Mouse (Mus musculus): ENCODE data around the gene Cers6. TPM values are rescaled to one million over a fixed set of nuclear protein-coding genes. Genes with fewer than 3 reads are reported as not detected.

Cers6 gene
- polyA plus RNA-seq, 1 experiment from 2014 or later, result 18.7 TPM

DNA sequence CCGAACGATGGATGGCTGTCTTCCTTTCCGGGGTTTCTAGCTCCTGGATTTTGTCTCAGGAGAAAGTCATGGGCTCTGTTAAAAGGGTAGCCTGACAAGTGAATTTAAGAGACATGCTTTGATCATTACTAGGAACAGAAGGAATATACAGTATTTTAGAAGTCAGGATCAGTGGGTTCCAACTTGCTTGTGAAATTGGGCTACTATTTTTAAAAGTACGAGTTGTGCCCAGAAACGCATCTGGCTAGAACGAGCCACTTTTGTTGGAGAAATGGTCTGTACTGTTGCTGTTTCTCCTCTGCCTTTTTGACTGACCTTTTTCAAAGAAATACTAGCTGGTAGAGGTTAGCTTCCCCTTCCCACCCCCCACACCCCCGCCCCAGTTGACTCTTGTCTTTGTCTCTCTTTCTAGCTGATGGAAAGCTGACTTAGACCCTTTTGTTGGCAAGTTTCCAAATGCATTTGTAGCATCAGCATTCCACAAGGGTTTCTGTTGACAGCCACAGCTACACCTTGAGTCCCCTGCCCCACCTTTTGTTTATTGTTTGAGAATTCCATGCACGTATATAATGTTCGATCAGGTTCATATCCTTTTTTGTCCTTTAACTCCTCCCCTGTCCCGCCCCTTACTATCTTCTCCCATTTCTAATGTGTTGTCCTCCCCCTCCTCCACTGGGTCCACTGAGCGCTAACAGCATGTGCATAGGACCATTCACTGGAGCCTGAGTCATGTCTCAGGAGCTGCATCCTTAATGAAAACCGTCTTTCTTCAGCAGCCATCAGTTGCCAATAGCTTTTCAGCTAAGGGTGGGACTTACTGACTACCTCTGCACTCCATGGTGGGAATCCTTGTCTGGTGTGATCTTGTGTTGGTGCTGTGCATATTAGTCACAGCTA, 50.6 kb downstream of the Cers6 start:
- Histone ChIP-seq H3K27me3 (ENCODE audit: low read depth, poor library complexity, severe bottlenecking) (no peaks in the 10 kb centered on the region), H3K4me1 (no peaks in the 10 kb centered on the region), H3K9me3 (replicated peaks) (no peaks in the 10 kb centered on the region), H3K27ac (replicated peaks) (no peak overlapping the region), H3K4me3 (no peak overlapping the region), H3K36me3 (no peaks in the 10 kb centered on the region)
- whole genome bisulfite sequencing, result 90% methylated on average over 12 of the region's 12 CpGs
- no peak for DNase-seq (ENCODE audit: low spot score)

DNA sequence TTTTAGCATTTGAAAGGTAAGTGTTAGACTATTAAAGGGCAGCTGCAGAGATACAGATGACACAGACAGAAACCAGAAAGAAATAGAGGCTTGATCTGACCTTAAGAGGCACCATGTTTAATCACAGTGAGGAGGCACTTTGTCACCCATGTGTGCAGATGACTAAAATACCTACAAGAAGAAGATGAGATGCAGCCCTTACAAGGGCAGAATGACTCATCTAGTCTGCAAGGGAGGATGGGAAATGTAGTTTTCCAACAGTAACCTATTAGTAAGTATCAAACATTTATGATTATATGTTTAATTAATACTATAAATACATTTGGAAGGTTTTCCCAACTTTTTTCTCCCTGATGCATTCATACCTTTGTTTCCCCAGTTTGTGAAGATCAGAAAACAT, 54.5 kb downstream of the Cers6 start:
- no peak for DNase-seq (ENCODE audit: low spot score)
- Histone ChIP-seq H3K36me3 (no peaks in the 10 kb centered on the region), H3K9me3 (replicated peaks) (no peaks in the 10 kb centered on the region), H3K4me3 (no peak overlapping the region), H3K27ac (replicated peaks) (no peak overlapping the region), H3K4me1 (no peaks in the 10 kb centered on the region), H3K27me3 (ENCODE audit: low read depth, poor library complexity, severe bottlenecking) (no peaks in the 10 kb centered on the region)

DNA sequence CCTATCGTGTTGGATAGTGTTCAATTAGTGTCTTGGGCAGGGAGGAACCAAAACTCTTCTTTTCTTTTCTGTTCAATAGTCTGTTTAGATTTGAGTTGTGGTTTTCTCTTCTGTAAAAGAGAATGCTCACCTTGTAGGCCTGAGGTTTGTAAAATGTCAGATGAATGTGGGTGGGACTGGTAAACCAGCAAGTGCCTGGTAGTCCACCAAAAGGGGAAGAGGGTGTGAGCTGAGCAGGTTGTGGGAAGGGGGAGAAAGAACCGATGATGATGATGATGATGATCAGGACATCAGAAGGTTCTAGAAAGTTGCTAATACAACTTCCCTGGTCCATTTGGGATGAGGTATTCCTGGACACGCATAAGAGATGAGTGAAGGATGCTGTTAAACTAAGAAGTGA, 55.1 kb downstream of the Cers6 start:
- Histone ChIP-seq H3K27me3 (ENCODE audit: low read depth, poor library complexity, severe bottlenecking) (no peaks in the 10 kb centered on the region), H3K4me3 (no peak overlapping the region), H3K27ac (replicated peaks) (no peak overlapping the region), H3K9me3 (replicated peaks) (no peaks in the 10 kb centered on the region), H3K36me3 (no peaks in the 10 kb centered on the region), H3K4me1 (no peaks in the 10 kb centered on the region)
- WGBS, result 91% methylated on average over 3 of the region's 3 CpGs
- DNase-seq (ENCODE audit: low spot score), result no peak

DNA sequence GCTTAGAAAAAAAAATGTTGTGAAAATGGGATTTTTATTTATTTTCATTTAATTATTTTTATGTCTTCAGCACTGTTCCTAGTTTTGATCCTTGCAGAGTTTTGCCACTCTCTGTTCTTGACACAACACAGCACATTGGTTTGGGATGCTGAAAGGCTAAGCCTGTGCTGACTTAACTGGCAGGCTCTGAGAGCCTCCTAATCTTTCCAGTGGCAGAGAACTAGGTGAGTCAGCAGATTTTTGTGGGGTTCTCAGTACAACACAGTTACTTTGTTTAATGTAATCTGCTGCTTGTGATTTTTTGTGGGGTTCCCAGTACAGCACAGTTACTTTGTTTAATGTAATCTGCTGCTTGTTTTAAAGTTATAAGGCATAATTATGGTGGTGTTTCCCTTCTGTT, 55.8 kb downstream of the Cers6 start:
- H3K9me3 ChIP-seq (replicated peaks), result no peaks in the 10 kb centered on the region
- H3K4me3 ChIP-seq, result no peak overlapping the region
- DNase-seq (ENCODE audit: low spot score), result no peak
- H3K27ac ChIP-seq (replicated peaks), result no peak overlapping the region
- no peaks in the 10 kb centered on the region for H3K4me1 ChIP-seq
- H3K36me3 ChIP-seq, result no peaks in the 10 kb centered on the region
- H3K27me3 ChIP-seq (ENCODE audit: low read depth, poor library complexity, severe bottlenecking), result no peaks in the 10 kb centered on the region

DNA sequence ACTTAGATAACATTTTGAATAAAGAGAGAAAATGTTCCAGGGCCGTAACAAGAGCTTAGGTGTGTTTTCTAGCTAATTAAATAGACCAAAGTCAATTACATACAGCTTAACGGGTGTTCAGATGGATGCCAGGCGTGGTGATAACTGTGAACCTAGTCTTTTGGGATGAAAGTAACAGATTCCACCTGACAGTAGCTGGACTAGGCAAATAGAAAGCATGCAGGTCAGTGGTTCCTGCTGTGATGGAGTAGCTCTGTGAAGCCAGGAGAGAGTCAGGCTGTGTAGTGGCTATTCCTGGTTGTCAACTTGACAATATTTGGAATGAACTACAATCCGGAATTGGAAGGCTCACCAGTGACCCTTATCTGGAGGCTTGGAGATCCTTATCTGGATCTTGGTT, 56.3 kb downstream of the Cers6 start:
- no peak for DNase-seq (ENCODE audit: low spot score)
- 95% methylated on average over 4 of the region's 4 CpGs for WGBS
- Histone ChIP-seq H3K4me1 (no peaks in the 10 kb centered on the region), H3K4me3 (no peak overlapping the region), H3K9me3 (replicated peaks) (no peaks in the 10 kb centered on the region), H3K27ac (replicated peaks) (no peak overlapping the region), H3K36me3 (no peaks in the 10 kb centered on the region), H3K27me3 (ENCODE audit: low read depth, poor library complexity, severe bottlenecking) (no peaks in the 10 kb centered on the region)

DNA sequence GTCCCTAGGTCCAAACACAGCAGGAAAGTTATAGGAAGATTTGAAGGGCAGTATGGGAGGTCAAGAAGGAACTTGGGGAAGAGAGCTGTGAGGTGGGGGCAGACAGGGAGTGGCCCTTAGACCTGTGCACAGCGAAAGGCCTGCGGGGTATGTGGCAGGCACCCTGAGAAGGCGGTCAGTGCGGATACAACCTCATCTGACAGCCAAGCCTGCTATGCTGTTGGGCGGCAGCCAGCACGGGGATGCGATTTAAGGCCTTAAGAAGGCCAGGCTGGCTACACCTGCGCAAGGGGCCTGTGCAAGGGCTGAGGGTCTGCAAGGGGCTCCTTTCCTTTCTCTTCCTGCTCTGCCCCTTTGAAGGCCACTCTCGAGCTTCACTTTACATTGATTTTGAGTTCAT, 63.1 kb downstream of the Cers6 start:
- Histone ChIP-seq H3K9me3 (replicated peaks) (no peaks in the 10 kb centered on the region), H3K27ac (replicated peaks) (no peak overlapping the region), H3K36me3 (no peaks in the 10 kb centered on the region), H3K4me3 (no peak overlapping the region), H3K4me1 (no peaks in the 10 kb centered on the region), H3K27me3 (ENCODE audit: low read depth, poor library complexity, severe bottlenecking) (no peaks in the 10 kb centered on the region)
- WGBS, result 91% methylated on average over 9 of the region's 9 CpGs
- no peak for DNase-seq (ENCODE audit: low spot score)

DNA sequence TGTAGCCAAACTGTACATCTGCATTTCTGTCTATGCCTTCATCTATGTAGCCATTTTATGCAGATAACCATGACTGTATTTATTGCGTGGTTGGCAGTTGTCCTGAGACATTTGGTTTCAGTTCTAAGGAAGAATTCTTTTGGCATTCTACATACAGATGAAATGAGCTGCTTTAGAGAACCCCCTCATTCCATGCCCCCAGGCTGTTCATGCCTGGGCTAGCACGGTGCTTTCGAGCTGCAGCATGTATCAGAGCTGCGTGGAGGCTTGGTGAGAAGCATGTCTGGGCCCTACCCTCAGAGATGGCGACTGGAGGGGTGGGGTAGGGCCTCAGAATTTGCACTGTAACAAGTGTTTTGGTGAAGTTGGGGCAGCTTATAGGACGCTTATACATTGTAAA, 64.3 kb downstream of the Cers6 start:
- H3K4me3 ChIP-seq, result no peak overlapping the region
- WGBS, result 92% methylated on average over 6 of the region's 6 CpGs
- DNase-seq (ENCODE audit: low spot score), result no peak
- no peaks in the 10 kb centered on the region for H3K9me3 ChIP-seq (replicated peaks)
- H3K27me3 ChIP-seq (ENCODE audit: low read depth, poor library complexity, severe bottlenecking), result no peaks in the 10 kb centered on the region
- no peak overlapping the region for H3K27ac ChIP-seq (replicated peaks)
- no peaks in the 10 kb centered on the region for H3K36me3 ChIP-seq
- H3K4me1 ChIP-seq, result no peaks in the 10 kb centered on the region

DNA sequence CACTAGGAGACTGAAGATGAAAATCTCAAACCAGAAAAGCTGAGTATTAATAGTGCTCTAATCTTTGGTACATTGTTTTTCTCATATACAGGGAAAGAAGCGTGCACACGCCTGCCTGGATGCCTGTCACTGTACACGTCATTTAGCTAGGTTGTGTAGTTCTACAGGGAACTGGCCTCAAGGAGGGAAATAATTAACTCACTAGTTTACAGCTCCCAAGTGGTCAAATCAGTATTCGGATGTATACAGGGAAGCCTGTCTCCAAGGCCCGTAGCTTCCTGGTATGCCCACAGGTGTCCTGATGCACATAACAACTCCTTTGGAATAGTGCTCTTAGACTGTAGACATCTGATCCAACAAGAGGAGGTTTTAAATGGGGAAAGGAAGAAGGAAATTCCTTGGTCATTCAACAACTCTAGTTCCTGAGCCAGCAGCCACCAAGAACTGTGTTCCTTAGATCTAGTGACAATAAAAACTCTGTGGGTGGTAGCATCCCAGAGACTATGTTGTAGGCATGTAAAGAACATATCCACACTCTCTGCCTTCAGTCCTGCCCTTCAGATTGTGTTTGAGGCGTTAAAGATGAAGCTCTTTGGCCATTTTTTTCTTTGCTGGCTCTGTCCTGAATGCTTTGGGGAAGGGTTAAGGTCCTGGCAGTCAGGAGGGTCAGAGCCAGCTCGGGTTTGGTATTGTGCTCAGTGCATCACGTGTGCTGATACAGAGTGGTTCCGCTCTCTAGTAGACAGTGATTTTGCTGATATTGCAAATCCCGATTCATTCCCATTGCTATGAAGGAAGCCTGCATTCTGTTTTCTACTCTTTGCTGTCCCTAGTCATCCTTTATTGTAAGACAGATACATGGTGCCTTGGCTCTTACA, 65.9 kb downstream of the Cers6 start:
- DNase-seq (ENCODE audit: low spot score), result no peak
- Histone ChIP-seq H3K9me3 (replicated peaks) (no peaks in the 10 kb centered on the region), H3K36me3 (no peaks in the 10 kb centered on the region), H3K27ac (replicated peaks) (no peak overlapping the region), H3K4me3 (no peak overlapping the region), H3K4me1 (no peaks in the 10 kb centered on the region), H3K27me3 (ENCODE audit: low read depth, poor library complexity, severe bottlenecking) (no peaks in the 10 kb centered on the region)
- 87% methylated on average over 10 of the region's 10 CpGs for WGBS

DNA sequence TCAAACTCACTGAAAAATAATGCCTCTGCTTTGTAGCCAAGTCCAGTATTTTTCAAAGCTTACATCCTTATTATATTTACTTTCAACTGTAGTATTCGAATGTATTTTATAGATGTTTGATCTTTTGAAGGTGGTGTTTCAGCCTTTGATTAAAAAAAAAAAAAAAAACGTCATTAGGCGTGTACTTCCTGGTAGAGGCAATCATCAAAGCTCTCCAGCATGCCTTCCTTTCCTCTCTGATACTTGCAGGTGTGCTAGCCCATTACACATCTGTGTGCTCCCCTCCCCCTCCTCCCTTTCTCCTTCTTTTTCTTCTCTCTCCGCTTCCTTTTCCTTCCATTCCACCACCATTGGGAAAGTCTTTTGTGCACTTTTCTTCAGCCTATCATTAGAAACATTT, 71.0 kb downstream of the Cers6 start:
- Histone ChIP-seq H3K27me3 (ENCODE audit: low read depth, poor library complexity, severe bottlenecking) (no peaks in the 10 kb centered on the region), H3K27ac (replicated peaks) (no peak overlapping the region), H3K36me3 (peaks cover 13% of the 10 kb centered on the region), H3K4me1 (peaks cover 7% of the 10 kb centered on the region; the same call in 1 of the 2 replicates), H3K4me3 (no peak overlapping the region), H3K9me3 (replicated peaks) (no peaks in the 10 kb centered on the region)
- 75% methylated on average over 4 of the region's 4 CpGs for WGBS
- no peak for DNase-seq (ENCODE audit: low spot score)

DNA sequence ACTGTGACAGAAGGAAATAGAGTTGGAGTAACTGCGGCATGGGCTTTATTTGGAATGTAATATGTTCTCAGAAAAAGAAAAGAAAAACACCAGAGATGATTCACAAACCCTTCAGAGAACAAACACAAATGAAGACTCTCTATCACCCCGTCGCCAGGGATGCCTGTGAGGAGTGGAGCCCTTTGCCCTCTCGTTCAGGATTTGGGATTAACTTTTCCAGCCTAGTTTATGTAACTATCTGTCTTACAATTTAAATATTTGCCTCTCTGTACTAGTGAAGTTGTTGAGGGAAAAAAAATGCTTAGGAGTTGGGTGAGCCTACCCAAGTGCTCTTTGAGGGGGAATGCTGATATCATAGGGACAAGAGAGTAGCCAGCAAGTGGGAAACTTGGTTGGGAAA, 71.4 kb downstream of the Cers6 start:
- no peak overlapping the region for H3K27ac ChIP-seq (replicated peaks)
- no peaks in the 10 kb centered on the region for H3K27me3 ChIP-seq (ENCODE audit: low read depth, poor library complexity, severe bottlenecking)
- H3K4me3 ChIP-seq, result no peak overlapping the region
- peaks cover 17% of the 10 kb centered on the region for H3K36me3 ChIP-seq
- WGBS, result 66% methylated on average over 4 of the region's 4 CpGs
- no peaks in the 10 kb centered on the region for H3K9me3 ChIP-seq (replicated peaks)
- no peak for DNase-seq (ENCODE audit: low spot score)
- peaks cover 7% of the 10 kb centered on the region; the same call in 1 of the 2 replicates for H3K4me1 ChIP-seq

DNA sequence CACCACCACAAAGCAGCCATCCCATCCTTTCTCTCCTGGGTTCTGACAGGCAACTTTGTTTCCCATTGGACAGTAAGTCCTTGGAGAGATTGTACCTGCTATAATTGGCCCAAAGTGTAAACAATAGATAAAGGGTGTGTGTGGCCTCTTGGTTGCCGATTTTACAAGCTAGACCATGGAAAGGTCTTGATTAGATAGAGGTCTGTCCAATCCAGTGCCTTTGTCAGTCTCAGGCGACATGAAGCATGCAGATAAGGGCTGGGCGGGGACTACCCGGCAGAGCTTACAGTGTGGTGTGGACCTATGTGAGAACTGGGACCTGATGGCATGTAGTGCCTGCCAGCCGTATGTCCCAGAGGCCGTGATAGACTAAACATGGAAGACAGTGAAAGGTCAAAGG, 73.4 kb downstream of the Cers6 start:
- H3K36me3 ChIP-seq, result peaks cover 24% of the 10 kb centered on the region
- no peaks in the 10 kb centered on the region for H3K9me3 ChIP-seq (replicated peaks)
- no peak overlapping the region for H3K27ac ChIP-seq (replicated peaks)
- H3K27me3 ChIP-seq (ENCODE audit: low read depth, poor library complexity, severe bottlenecking), result no peaks in the 10 kb centered on the region
- H3K4me1 ChIP-seq, result peaks cover 7% of the 10 kb centered on the region; the same call in 1 of the 2 replicates
- H3K4me3 ChIP-seq, result no peak overlapping the region
- WGBS, result 88% methylated on average over 6 of the region's 6 CpGs
- no peak for DNase-seq (ENCODE audit: low spot score)

DNA sequence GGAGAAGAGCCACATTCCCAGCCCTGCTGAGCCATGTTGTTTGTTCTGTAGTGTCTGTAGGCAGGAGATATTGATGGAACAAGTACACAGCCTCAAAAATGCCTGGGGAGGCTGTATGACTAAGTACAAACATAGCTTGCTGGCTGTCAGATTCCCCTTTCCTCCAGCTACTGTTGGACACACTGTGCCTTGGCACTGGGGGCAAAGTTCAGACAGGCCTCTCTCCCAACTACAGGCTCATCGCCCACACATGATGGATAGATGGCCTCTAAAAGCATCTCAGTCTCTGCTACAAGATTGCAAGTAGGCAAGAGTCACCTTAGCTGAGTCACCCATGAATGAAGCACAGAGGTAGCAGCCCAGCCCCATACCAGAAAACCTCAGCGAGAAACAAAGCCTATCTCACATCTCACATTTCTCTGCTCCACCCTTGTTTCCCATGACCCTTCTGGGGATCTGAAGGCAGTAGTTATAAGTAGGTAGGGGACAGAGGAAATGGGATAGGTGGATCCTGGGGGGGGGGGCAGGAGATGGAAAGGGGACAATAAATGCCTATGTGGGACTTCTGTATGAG, 74.6 kb downstream of the Cers6 start:
- DNase-seq (ENCODE audit: low spot score), result no peak
- peaks cover 25% of the 10 kb centered on the region for H3K36me3 ChIP-seq
- peaks cover 7% of the 10 kb centered on the region; the same call in 1 of the 2 replicates for H3K4me1 ChIP-seq
- 87% methylated on average over 2 of the region's 2 CpGs for WGBS
- no peak overlapping the region for H3K4me3 ChIP-seq
- H3K27me3 ChIP-seq (ENCODE audit: low read depth, poor library complexity, severe bottlenecking), result no peaks in the 10 kb centered on the region
- no peaks in the 10 kb centered on the region for H3K9me3 ChIP-seq (replicated peaks)
- no peak overlapping the region for H3K27ac ChIP-seq (replicated peaks)

DNA sequence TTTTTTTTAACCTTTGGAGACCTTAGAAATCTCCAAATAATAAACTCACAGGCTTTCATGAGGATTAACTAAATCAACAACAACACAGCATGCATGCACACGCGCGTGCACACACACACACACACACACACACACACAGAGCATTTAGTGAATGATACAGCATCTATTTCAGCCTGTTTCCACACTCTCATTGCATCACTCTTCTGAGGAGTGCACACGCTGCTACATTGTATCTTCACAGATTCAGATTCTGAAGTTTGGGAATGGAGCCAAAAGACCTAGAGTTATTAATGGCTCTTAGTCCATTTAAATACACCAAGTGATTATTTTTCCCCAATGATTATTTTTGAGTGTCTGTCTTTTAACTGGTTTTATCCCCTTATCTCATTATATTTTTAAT, 75.5 kb downstream of the Cers6 start:
- H3K27me3 ChIP-seq (ENCODE audit: low read depth, poor library complexity, severe bottlenecking), result no peaks in the 10 kb centered on the region
- 0 out of 2 replicates have a peak, but pooled peaks cover 4% of the 10 kb centered on the region for H3K9me3 ChIP-seq (replicated peaks)
- H3K4me3 ChIP-seq, result no peak overlapping the region
- no peak overlapping the region for H3K27ac ChIP-seq (replicated peaks)
- WGBS, result 96% methylated on average over 4 of the region's 4 CpGs
- no peak for DNase-seq (ENCODE audit: low spot score)
- H3K4me1 ChIP-seq, result peaks cover 7% of the 10 kb centered on the region; the same call in 1 of the 2 replicates
- peaks cover 25% of the 10 kb centered on the region for H3K36me3 ChIP-seq

Data from midbrain, embryonic 10.5 days (tissue).